Mouse (Mus musculus): ENCODE results near the gene Fkbp9. TPM values are rescaled to one million over a fixed set of nuclear protein-coding genes. Genes with fewer than 3 reads are reported as not detected.

Gene Fkbp9
- polyA plus RNA-seq, 1 experiment from 2014 or later = 55.3 TPM

GRCm38 (mm10) chr6:56904982-56905381 lies 73.1 kb downstream of the Fkbp9 start:
- DNase-seq (ENCODE audit: low spot score, missing footprints) (peak; percentile 59), ATAC-seq (ENCODE audit: low FRiP score) (no peak)
- Histone ChIP-seq H3K9ac (ENCODE audit: low read length) (no peak overlapping the region), H3K4me2 (no peak overlapping the region), H3K27me3 (ENCODE audit: control insufficient read depth, insufficient read depth, low read length) (no peaks in the 10 kb centered on the region), H3K9me3 (ENCODE audit: control insufficient read depth, low read length) (no peaks in the 10 kb centered on the region), H3K36me3 (ENCODE audit: control insufficient read depth, insufficient read depth, low read length) (no peaks in the 10 kb centered on the region), H3K27ac (ENCODE audit: low read depth, low read length) (no peak overlapping the region), H3K4me3 (ENCODE audit: low read depth, low read length) (no peak overlapping the region), H3K4me1 (ENCODE audit: control insufficient read depth, insufficient read depth, low read length) (peaks cover 5% of the 10 kb centered on the region)
- WGBS = 87% methylated on average over 2 of the region's 2 CpGs

GRCm38 (mm10) chr6:56905486-56905885 lies 73.6 kb downstream of the Fkbp9 start:
- Histone ChIP-seq H3K4me3 (ENCODE audit: low read depth, low read length) (no peak overlapping the region), H3K4me2 (no peak overlapping the region), H3K9me3 (ENCODE audit: control insufficient read depth, low read length) (no peaks in the 10 kb centered on the region), H3K27ac (ENCODE audit: low read depth, low read length) (no peak overlapping the region), H3K4me1 (ENCODE audit: control insufficient read depth, insufficient read depth, low read length) (peaks cover 5% of the 10 kb centered on the region), H3K27me3 (ENCODE audit: control insufficient read depth, insufficient read depth, low read length) (no peaks in the 10 kb centered on the region), H3K9ac (ENCODE audit: low read length) (no peak overlapping the region), H3K36me3 (ENCODE audit: control insufficient read depth, insufficient read depth, low read length) (no peaks in the 10 kb centered on the region)
- DNase-seq (ENCODE audit: low spot score, missing footprints) (peak; percentile 68), ATAC-seq (ENCODE audit: low FRiP score) (no peak)
- WGBS = 87% methylated on average over 5 of the region's 5 CpGs

- no peaks in the 10 kb centered on the region for H3K27me3 ChIP-seq (ENCODE audit: control insufficient read depth, insufficient read depth, low read length)
- no peak overlapping the region for H3K27ac ChIP-seq (ENCODE audit: low read depth, low read length)
- H3K4me2 ChIP-seq = no peak overlapping the region
- H3K9me3 ChIP-seq (ENCODE audit: control insufficient read depth, low read length) = no peaks in the 10 kb centered on the region
- no peak overlapping the region for H3K4me3 ChIP-seq (ENCODE audit: low read depth, low read length)
- no peaks in the 10 kb centered on the region for H3K36me3 ChIP-seq (ENCODE audit: control insufficient read depth, insufficient read depth, low read length)
- H3K4me1 ChIP-seq (ENCODE audit: control insufficient read depth, insufficient read depth, low read length) = peaks cover 5% of the 10 kb centered on the region
- WGBS = 84% methylated on average over 8 of the region's 8 CpGs
- H3K9ac ChIP-seq (ENCODE audit: low read length) = no peak overlapping the region
- no peak for ATAC-seq (ENCODE audit: low FRiP score)
- peak; percentile 59 for DNase-seq (ENCODE audit: low spot score, missing footprints)
These were observed 74.4 kb downstream of the Fkbp9 start for GRCm38 (mm10) chr6:56906121-56906846.

- DNase-seq (ENCODE audit: low spot score, missing footprints) (no peak), ATAC-seq (ENCODE audit: low FRiP score) (no peak)
- no peaks in the 10 kb centered on the region for H3K27me3 ChIP-seq (ENCODE audit: control insufficient read depth, insufficient read depth, low read length)
- no peak overlapping the region for H3K4me3 ChIP-seq (ENCODE audit: low read depth, low read length)
- H3K9ac ChIP-seq (ENCODE audit: low read length) = no peak overlapping the region
- WGBS = 96% methylated on average over 3 of the region's 3 CpGs
- no peak overlapping the region for H3K4me2 ChIP-seq
- no peak overlapping the region for H3K27ac ChIP-seq (ENCODE audit: low read depth, low read length)
- H3K36me3 ChIP-seq (ENCODE audit: control insufficient read depth, insufficient read depth, low read length) = no peaks in the 10 kb centered on the region
- H3K9me3 ChIP-seq (ENCODE audit: control insufficient read depth, low read length) = no peaks in the 10 kb centered on the region
- H3K4me1 ChIP-seq (ENCODE audit: control insufficient read depth, insufficient read depth, low read length) = no peaks in the 10 kb centered on the region
These were observed 76.1 kb downstream of the Fkbp9 start for GRCm38 (mm10) chr6:56907973-56908372.

GRCm38 (mm10) chr6:56908397-56908796 lies 76.5 kb downstream of the Fkbp9 start:
- no peak for ATAC-seq (ENCODE audit: low FRiP score)
- WGBS = 90% methylated on average over 2 of the region's 2 CpGs

GRCm38 (mm10) chr6:56908912-56909311 lies 77.1 kb downstream of the Fkbp9 start:
- ATAC-seq (ENCODE audit: low FRiP score) = peak; percentile 58; the same call in 1 of the 2 replicates
- no peak overlapping the region for H3K4me3 ChIP-seq (ENCODE audit: low read depth, low read length)
- no peak overlapping the region for H3K4me2 ChIP-seq
- WGBS = 10% methylated on average over 4 of the region's 4 CpGs
- H3K4me1 ChIP-seq (ENCODE audit: control insufficient read depth, insufficient read depth, low read length) = no peaks in the 10 kb centered on the region
- peak; percentile 83 for DNase-seq (ENCODE audit: low spot score, missing footprints)
- no peak overlapping the region for H3K27ac ChIP-seq (ENCODE audit: low read depth, low read length)
- no peaks in the 10 kb centered on the region for H3K27me3 ChIP-seq (ENCODE audit: control insufficient read depth, insufficient read depth, low read length)
- no peaks in the 10 kb centered on the region for H3K9me3 ChIP-seq (ENCODE audit: control insufficient read depth, low read length)
- H3K9ac ChIP-seq (ENCODE audit: low read length) = no peak overlapping the region
- H3K36me3 ChIP-seq (ENCODE audit: control insufficient read depth, insufficient read depth, low read length) = no peaks in the 10 kb centered on the region

More at GRCm38 (mm10) chr6:56908397-56908796, 76.5 kb downstream of the Fkbp9 start:
- no peak overlapping the region for H3K27ac ChIP-seq (ENCODE audit: low read depth, low read length)
- no peaks in the 10 kb centered on the region for H3K27me3 ChIP-seq (ENCODE audit: control insufficient read depth, insufficient read depth, low read length)
- H3K9me3 ChIP-seq (ENCODE audit: control insufficient read depth, low read length) = no peaks in the 10 kb centered on the region
- H3K36me3 ChIP-seq (ENCODE audit: control insufficient read depth, insufficient read depth, low read length) = no peaks in the 10 kb centered on the region
- H3K4me1 ChIP-seq (ENCODE audit: control insufficient read depth, insufficient read depth, low read length) = no peaks in the 10 kb centered on the region
- no peak for DNase-seq (ENCODE audit: low spot score, missing footprints)
- H3K9ac ChIP-seq (ENCODE audit: low read length) = no peak overlapping the region
- H3K4me3 ChIP-seq (ENCODE audit: low read depth, low read length) = no peak overlapping the region
- H3K4me2 ChIP-seq = no peak overlapping the region

GRCm38 (mm10) chr6:56910910-56911309 lies 79.1 kb downstream of the Fkbp9 start:
- no peak overlapping the region for H3K9ac ChIP-seq (ENCODE audit: low read length)
- no peak overlapping the region for H3K27ac ChIP-seq (ENCODE audit: low read depth, low read length)
- no peaks in the 10 kb centered on the region for H3K36me3 ChIP-seq (ENCODE audit: control insufficient read depth, insufficient read depth, low read length)
- H3K4me3 ChIP-seq (ENCODE audit: low read depth, low read length) = no peak overlapping the region
- WGBS = 91% methylated on average over 2 of the region's 2 CpGs
- no peak overlapping the region for H3K4me2 ChIP-seq
- no peaks in the 10 kb centered on the region for H3K9me3 ChIP-seq (ENCODE audit: control insufficient read depth, low read length)
- no peak for ATAC-seq (ENCODE audit: low FRiP score)
- no peak for DNase-seq (ENCODE audit: low spot score, missing footprints)
- no peaks in the 10 kb centered on the region for H3K27me3 ChIP-seq (ENCODE audit: control insufficient read depth, insufficient read depth, low read length)
- no peaks in the 10 kb centered on the region for H3K4me1 ChIP-seq (ENCODE audit: control insufficient read depth, insufficient read depth, low read length)

GRCm38 (mm10) chr6:56913092-56913858 lies 81.4 kb downstream of the Fkbp9 start:
- 86% methylated on average over 2 of the region's 2 CpGs for WGBS
- Histone ChIP-seq H3K27me3 (ENCODE audit: control insufficient read depth, insufficient read depth, low read length) (no peaks in the 10 kb centered on the region), H3K4me2 (no peak overlapping the region), H3K4me3 (ENCODE audit: low read depth, low read length) (no peak overlapping the region), H3K36me3 (ENCODE audit: control insufficient read depth, insufficient read depth, low read length) (no peaks in the 10 kb centered on the region), H3K9me3 (ENCODE audit: control insufficient read depth, low read length) (no peaks in the 10 kb centered on the region), H3K27ac (ENCODE audit: low read depth, low read length) (no peak overlapping the region), H3K4me1 (ENCODE audit: control insufficient read depth, insufficient read depth, low read length) (no peaks in the 10 kb centered on the region), H3K9ac (ENCODE audit: low read length) (no peak overlapping the region)
- ATAC-seq (ENCODE audit: low FRiP score) (no peak), DNase-seq (ENCODE audit: low spot score, missing footprints) (no peak)

GRCm38 (mm10) chr6:56916279-56916678 lies 84.4 kb downstream of the Fkbp9 start:
- Histone ChIP-seq H3K9me3 (ENCODE audit: control insufficient read depth, low read length) (no peaks in the 10 kb centered on the region), H3K27me3 (ENCODE audit: control insufficient read depth, insufficient read depth, low read length) (no peaks in the 10 kb centered on the region), H3K27ac (ENCODE audit: low read depth, low read length) (no peak overlapping the region), H3K36me3 (ENCODE audit: control insufficient read depth, insufficient read depth, low read length) (no peaks in the 10 kb centered on the region), H3K9ac (ENCODE audit: low read length) (no peak overlapping the region), H3K4me1 (ENCODE audit: control insufficient read depth, insufficient read depth, low read length) (no peaks in the 10 kb centered on the region), H3K4me2 (no peak overlapping the region), H3K4me3 (ENCODE audit: low read depth, low read length) (no peak overlapping the region)
- ATAC-seq (ENCODE audit: low FRiP score) (0 out of 2 replicates have a peak, but pooled peaks have one; percentile 24), DNase-seq (ENCODE audit: low spot score, missing footprints) (no peak)
- WGBS = 92% methylated on average over 2 of the region's 2 CpGs
